Mouse (Mus musculus) E14TG2a.4 (cell line): ENCODE data around the gene Pltp.

Source experiments
- CTCF ChIP-seq: conservative IDR thresholded peaks from 2 replicates; pipeline ENCODE4 v1.5.1; 2014; ENCODE audit warnings: low read length
- NANOG ChIP-seq: IDR thresholded peaks from 2 replicates; pipeline ENCODE4 v1.6.1; 2014; ENCODE audit warnings: borderline replicate concordance, low read length, mixed read lengths

- no peak for TF ChIP-seq CTCF
- TF ChIP-seq NANOG = no peak
Measured at GRCm38 (mm10) chr2:164813557-164813956, 44.0 kb downstream of the Pltp start.
